Mouse (Mus musculus): Measurements from ENCODE around the gene Dusp16. TPM values are rescaled to one million over a fixed set of nuclear protein-coding genes. Genes with fewer than 3 reads are reported as not detected.
A peak's percentile ranks its signal among the peaks of the same experiment; 100 is the strongest.

Gene Dusp16
- polyA plus RNA-seq, 1 experiment, result 8.0 TPM

- no peak for DNase-seq (ENCODE audit: low read depth)
- TF ChIP-seq POLR2A (IDR thresholded peaks at IDR 0.05; ENCODE audit: borderline replicate concordance, extremely low read depth, insufficient read depth, insufficient read length, poor library complexity, severe bottlenecking) (no peak), CTCF (IDR thresholded peaks at IDR 0.05; ENCODE audit: borderline replicate concordance, extremely low read depth, insufficient read depth, insufficient read length) (no peak)
These were observed 20.6 kb upstream of the Dusp16 start for GRCm38 (mm10) chr6:134813066-134813465.

DNA sequence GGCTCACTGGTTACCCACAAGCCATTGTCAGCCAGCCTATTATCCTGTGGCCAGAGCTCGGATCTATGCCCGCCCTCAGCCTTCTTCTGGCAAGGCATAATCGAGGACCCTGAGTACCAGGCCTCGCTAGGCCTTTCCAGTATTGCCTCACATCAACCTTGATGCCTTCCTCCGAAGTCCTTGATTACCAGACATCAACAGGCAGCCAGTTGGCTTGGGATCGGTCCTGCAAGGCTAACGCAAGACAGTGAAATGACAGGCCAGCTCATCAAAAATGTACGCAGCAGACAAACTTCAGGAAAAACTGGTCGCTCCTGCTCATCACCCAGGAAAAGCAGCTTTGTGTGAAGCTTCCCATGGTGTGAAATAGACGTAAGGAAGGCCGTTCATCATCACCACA lies 15.4 kb upstream of the Dusp16 start:
- TF ChIP-seq POLR2A (IDR thresholded peaks at IDR 0.05; ENCODE audit: borderline replicate concordance, extremely low read depth, insufficient read depth, insufficient read length, poor library complexity, severe bottlenecking), result no peak
- no peak for TF ChIP-seq CTCF (IDR thresholded peaks at IDR 0.05; ENCODE audit: borderline replicate concordance, extremely low read depth, insufficient read depth, insufficient read length)
- no peak for DNase-seq (ENCODE audit: low read depth)

- TF ChIP-seq POLR2A (IDR thresholded peaks at IDR 0.05; ENCODE audit: borderline replicate concordance, extremely low read depth, insufficient read depth, insufficient read length, poor library complexity, severe bottlenecking), result no peak
- no peak for TF ChIP-seq CTCF (IDR thresholded peaks at IDR 0.05; ENCODE audit: borderline replicate concordance, extremely low read depth, insufficient read depth, insufficient read length)
- DNase-seq (ENCODE audit: low read depth), result no peak
These were observed 14.7 kb upstream of the Dusp16 start for GRCm38 (mm10) chr6:134807091-134807490.

DNA sequence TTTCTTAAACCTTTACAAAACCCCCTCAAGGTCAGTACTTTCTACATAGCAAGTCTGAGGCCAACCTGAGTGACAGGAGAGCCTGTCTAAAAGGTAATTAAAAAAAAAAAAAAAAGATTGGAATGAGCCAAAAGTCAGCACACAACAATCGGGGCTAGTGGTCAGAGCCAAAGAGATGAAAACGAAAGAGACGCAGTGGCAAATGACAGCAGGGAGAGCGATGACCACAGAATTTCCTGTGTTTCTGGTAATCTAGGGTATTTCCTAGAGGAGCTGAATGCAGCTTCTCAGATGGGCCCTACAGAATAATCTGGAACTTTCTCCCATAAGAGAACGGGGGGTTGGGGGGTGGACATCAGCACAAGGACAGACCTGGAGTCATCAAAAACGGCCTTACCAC lies 13.7 kb upstream of the Dusp16 start:
- DNase-seq (ENCODE audit: low read depth), result no peak
- TF ChIP-seq CTCF (IDR thresholded peaks at IDR 0.05; ENCODE audit: borderline replicate concordance, extremely low read depth, insufficient read depth, insufficient read length), result no peak
- no peak for TF ChIP-seq POLR2A (IDR thresholded peaks at IDR 0.05; ENCODE audit: borderline replicate concordance, extremely low read depth, insufficient read depth, insufficient read length, poor library complexity, severe bottlenecking)

- TF ChIP-seq POLR2A (IDR thresholded peaks at IDR 0.05; ENCODE audit: borderline replicate concordance, extremely low read depth, insufficient read depth, insufficient read length, poor library complexity, severe bottlenecking), result no peak
- no peak for TF ChIP-seq CTCF (IDR thresholded peaks at IDR 0.05; ENCODE audit: borderline replicate concordance, extremely low read depth, insufficient read depth, insufficient read length)
- DNase-seq (ENCODE audit: low read depth), result no peak
These were observed 12.4 kb upstream of the Dusp16 start for GRCm38 (mm10) chr6:134804736-134805277.

GRCm38 (mm10) chr6:134802641-134803043 lies 10.2 kb upstream of the Dusp16 start:
- TF ChIP-seq CTCF (IDR thresholded peaks at IDR 0.05; ENCODE audit: borderline replicate concordance, extremely low read depth, insufficient read depth, insufficient read length) (no peak), POLR2A (IDR thresholded peaks at IDR 0.05; ENCODE audit: borderline replicate concordance, extremely low read depth, insufficient read depth, insufficient read length, poor library complexity, severe bottlenecking) (no peak)
- no peak for DNase-seq (ENCODE audit: low read depth)

DNA sequence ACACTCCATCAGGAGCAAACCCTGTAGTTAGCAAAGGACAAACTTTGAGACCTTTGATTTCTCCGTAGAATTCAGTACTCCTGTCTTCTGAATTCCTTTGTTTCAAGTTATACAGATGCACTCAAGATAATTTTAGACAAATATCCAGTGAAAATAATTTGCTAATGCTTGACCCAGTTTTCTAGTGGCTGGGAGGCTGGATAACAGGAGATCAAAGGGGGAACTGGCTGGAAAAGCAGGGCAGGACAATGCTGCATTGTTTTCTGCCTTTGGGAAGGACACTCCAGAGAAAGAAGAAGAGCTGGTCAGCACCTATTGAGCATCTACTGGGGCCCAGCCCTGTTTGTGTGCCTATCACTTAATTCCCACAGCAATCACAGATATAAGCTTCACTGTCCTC lies 9.1 kb upstream of the Dusp16 start:
- TF ChIP-seq CTCF (IDR thresholded peaks at IDR 0.05; ENCODE audit: borderline replicate concordance, extremely low read depth, insufficient read depth, insufficient read length) (no peak), POLR2A (IDR thresholded peaks at IDR 0.05; ENCODE audit: borderline replicate concordance, extremely low read depth, insufficient read depth, insufficient read length, poor library complexity, severe bottlenecking) (no peak)
- no peak for DNase-seq (ENCODE audit: low read depth)

DNA sequence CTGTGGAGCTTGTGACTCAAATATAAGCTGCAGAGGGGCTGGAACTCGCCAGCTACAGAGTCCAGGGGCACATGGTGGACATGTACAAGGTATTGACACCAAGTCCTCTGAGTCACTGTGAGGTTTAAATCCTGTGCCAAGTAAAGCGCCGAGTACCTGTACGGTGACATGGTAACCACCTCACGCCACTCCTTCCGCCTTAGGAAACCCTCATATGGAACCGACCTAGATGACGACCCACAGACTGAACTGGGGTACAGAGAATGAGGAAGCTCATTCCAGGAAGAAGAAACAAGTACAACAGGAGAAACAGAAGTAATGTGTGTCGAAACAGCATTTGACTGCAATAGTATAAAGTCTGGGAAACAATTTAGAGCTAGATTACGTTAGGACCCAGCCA lies 3.9 kb upstream of the Dusp16 start:
- no peak for TF ChIP-seq POLR2A (IDR thresholded peaks at IDR 0.05; ENCODE audit: borderline replicate concordance, extremely low read depth, insufficient read depth, insufficient read length, poor library complexity, severe bottlenecking)
- TF ChIP-seq CTCF (IDR thresholded peaks at IDR 0.05; ENCODE audit: borderline replicate concordance, extremely low read depth, insufficient read depth, insufficient read length), result no peak
- no peak for DNase-seq (ENCODE audit: low read depth)

DNA sequence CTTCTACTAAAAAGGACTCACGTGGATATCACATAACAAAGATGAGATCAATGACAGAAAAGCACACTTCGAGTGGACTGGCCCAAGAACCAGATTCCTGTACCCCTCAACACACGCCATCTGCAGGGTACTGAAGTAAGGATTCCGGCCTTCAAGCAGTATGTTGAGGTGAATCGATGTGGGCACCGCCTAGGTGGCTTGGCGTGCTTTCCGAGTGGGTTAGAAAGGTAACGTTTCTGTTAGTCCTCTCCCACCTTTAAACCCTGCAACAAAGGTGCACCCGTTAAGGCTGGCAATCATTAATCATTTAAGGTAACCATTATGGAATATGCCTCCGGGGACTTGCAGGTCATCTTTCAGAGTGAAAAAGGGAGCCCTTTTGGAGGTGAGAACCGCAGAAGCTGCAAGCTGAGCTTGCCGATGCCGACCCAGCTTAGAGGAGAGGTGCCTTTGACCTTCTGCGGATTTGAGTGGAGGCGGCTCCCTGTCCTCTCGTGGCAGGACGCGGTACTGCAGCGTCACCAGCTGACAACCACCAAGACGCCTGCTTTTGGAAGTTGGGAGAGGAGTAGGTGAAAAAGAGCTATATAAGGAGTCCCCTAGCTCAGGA lies 1.6 kb upstream of the Dusp16 start:
- TF ChIP-seq POLR2A (IDR thresholded peaks at IDR 0.05; ENCODE audit: borderline replicate concordance, extremely low read depth, insufficient read depth, insufficient read length, poor library complexity, severe bottlenecking), result no peak
- TF ChIP-seq CTCF (IDR thresholded peaks at IDR 0.05; ENCODE audit: borderline replicate concordance, extremely low read depth, insufficient read depth, insufficient read length), result peak; percentile 96

GRCm38 (mm10) chr6:134793046-134793806 lies 801 bp upstream of the Dusp16 start:
- no peak for TF ChIP-seq POLR2A (IDR thresholded peaks at IDR 0.05; ENCODE audit: borderline replicate concordance, extremely low read depth, insufficient read depth, insufficient read length, poor library complexity, severe bottlenecking)
- no peak for TF ChIP-seq CTCF (IDR thresholded peaks at IDR 0.05; ENCODE audit: borderline replicate concordance, extremely low read depth, insufficient read depth, insufficient read length)
- DNase-seq (ENCODE audit: low read depth), result peak; percentile 6

More for the DNA sequence above, 1.6 kb upstream of the Dusp16 start:
- DNase-seq (ENCODE audit: low read depth), result peak; percentile 89

- TF ChIP-seq POLR2A (IDR thresholded peaks at IDR 0.05; ENCODE audit: borderline replicate concordance, extremely low read depth, insufficient read depth, insufficient read length, poor library complexity, severe bottlenecking) (no peak), CTCF (IDR thresholded peaks at IDR 0.05; ENCODE audit: borderline replicate concordance, extremely low read depth, insufficient read depth, insufficient read length) (no peak)
- DNase-seq (ENCODE audit: low read depth), result peak; percentile 54
These were observed 940 bp downstream of the Dusp16 start for GRCm38 (mm10) chr6:134791251-134792118.
